Mouse (Mus musculus) MEL (cell line): Measurements from ENCODE around the gene Syt16. TPM values are rescaled to one million over a fixed set of nuclear protein-coding genes. Genes with fewer than 3 reads are reported as not detected.

ENCODE experiments used
- DNase-seq: peaks from one replicate; pipeline ENCODE4 v3.0.0; 2011; ENCODE audit warnings: low read depth, low spot score
- H3K27ac ChIP-seq: 2 replicates; pipeline ENCODE4 v1.5.1; 2012; ENCODE audit warnings: low read depth, mild to moderate bottlenecking, control low read depth, low read length, moderate library complexity; ENCODE audit not compliant: control insufficient read depth
- H3K27me3 ChIP-seq, 2 experiments: fragments of 150-350 bp in 1 of 2; sonication (generic) in 1 of 2; 2 replicates each; pipeline ENCODE4 v1.6.1; 2012; ENCODE audit warnings: low read length in 2 of 2, mild to moderate bottlenecking in 2 of 2, improper control_type of control experiment in 1 of 2, moderate library complexity in 1 of 2; ENCODE audit not compliant: insufficient read depth in 2 of 2, control insufficient read depth in 1 of 2
- H3K36me3 ChIP-seq, 2 experiments: 2 replicates each; pipeline ENCODE4 v1.6.1; 2012 to 2014; ENCODE audit warnings: low read length in 2 of 2, improper control_type of control experiment in 1 of 2, inconsistent platforms in 1 of 2, mild to moderate bottlenecking in 1 of 2; ENCODE audit not compliant: insufficient read depth in 2 of 2, control insufficient read depth in 1 of 2
- H3K4me1 ChIP-seq, 2 experiments: fragments of 150-350 bp in 1 of 2; sonication (generic) in 1 of 2; 2 replicates each; pipeline ENCODE4 v1.6.1; 2012; ENCODE audit warnings: low read length in 2 of 2, improper control_type of control experiment in 1 of 2, mild to moderate bottlenecking in 1 of 2; ENCODE audit not compliant: insufficient read depth in 2 of 2, control insufficient read depth in 1 of 2
- H3K4me3 ChIP-seq, 2 experiments: fragments of 150-350 bp in 1 of 2; sonication (generic) in 1 of 2; 2 replicates each; pipeline ENCODE4 v1.5.1; 2012; ENCODE audit warnings: low read depth in 2 of 2, low read length in 2 of 2, mild to moderate bottlenecking in 2 of 2, moderate library complexity in 2 of 2, control low read depth in 1 of 2, improper control_type of control experiment in 1 of 2; ENCODE audit not compliant: control insufficient read depth in 1 of 2, insufficient read depth in 1 of 2
- H3K79me2 ChIP-seq: 2 replicates; pipeline ENCODE4 v1.6.1; 2012; ENCODE audit warnings: mild to moderate bottlenecking, low read length, moderate library complexity; ENCODE audit not compliant: control insufficient read depth, poor library complexity, insufficient read depth
- H3K9ac ChIP-seq: 2 replicates; pipeline ENCODE4 v1.6.1; 2012; ENCODE audit warnings: low read depth, mild to moderate bottlenecking, control low read depth, low read length, moderate library complexity; ENCODE audit not compliant: control insufficient read depth, poor library complexity, severe bottlenecking
- H3K9me3 ChIP-seq: fragments of 150-350 bp; sonication (generic); replicated peaks from 2 replicates; pipeline ENCODE4 v1.6.1; 2012; ENCODE audit warnings: mild to moderate bottlenecking, low read length, improper control_type of control experiment, moderate library complexity; ENCODE audit not compliant: insufficient read depth
- CHD1 ChIP-seq: IDR thresholded peaks from 2 replicates; pipeline ENCODE4 v1.6.1; 2012; ENCODE audit warnings: low read depth, mild to moderate bottlenecking, inconsistent platforms, low read length, improper control_type of control experiment
- CHD2 ChIP-seq: IDR thresholded peaks from 2 replicates; pipeline ENCODE4 v1.6.1; 2011; ENCODE audit warnings: low read length, improper control_type of control experiment
- CTCF ChIP-seq, 3 experiments: IDR thresholded peaks in 2 of 3; conservative IDR thresholded peaks in 1 of 3; 2 replicates each; pipeline ENCODE4 v1.5.1; 2011 to 2012; ENCODE audit warnings: low read length in 3 of 3, low read depth in 2 of 3, mild to moderate bottlenecking in 2 of 3, improper control_type of control experiment in 1 of 3, inconsistent platforms in 1 of 3, mixed read lengths in 1 of 3, moderate library complexity in 1 of 3; ENCODE audit not compliant: control insufficient read depth in 1 of 3, insufficient read depth in 1 of 3, poor library complexity in 1 of 3, severe bottlenecking in 1 of 3
- ETS1 ChIP-seq: IDR thresholded peaks from 2 replicates; pipeline ENCODE4 v1.6.1; 2012; ENCODE audit warnings: low read depth, mild to moderate bottlenecking, inconsistent platforms, low read length, improper control_type of control experiment, moderate library complexity
- GABPA ChIP-seq: IDR thresholded peaks from 2 replicates; pipeline ENCODE4 v1.6.1; 2012; ENCODE audit warnings: low read depth, mild to moderate bottlenecking, inconsistent platforms, low read length, improper control_type of control experiment, moderate library complexity
- GATA1 ChIP-seq: IDR thresholded peaks from 2 replicates; pipeline ENCODE4 v1.6.1; 2011; ENCODE audit warnings: low read depth, low read length, improper control_type of control experiment
- MAFK ChIP-seq: IDR thresholded peaks from 2 replicates; pipeline ENCODE4 v1.6.1; 2011; ENCODE audit warnings: low read depth, mild to moderate bottlenecking, low read length, improper control_type of control experiment, borderline replicate concordance
- MAX ChIP-seq: IDR thresholded peaks from 2 replicates; pipeline ENCODE4 v1.6.1; 2011; ENCODE audit warnings: low read length, improper control_type of control experiment
- MEF2A ChIP-seq: IDR thresholded peaks from 2 replicates; pipeline ENCODE4 v1.6.1; 2014; ENCODE audit warnings: low read depth, mild to moderate bottlenecking, inconsistent platforms, low read length, improper control_type of control experiment; ENCODE audit not compliant: poor library complexity, insufficient replicate concordance, severe bottlenecking; ENCODE audit errors: extremely low read depth
- MYB ChIP-seq: IDR thresholded peaks from 2 replicates; pipeline ENCODE4 v1.6.1; 2011; ENCODE audit warnings: mild to moderate bottlenecking, low read depth, low read length, improper control_type of control experiment
- MYC ChIP-seq: IDR thresholded peaks from 2 replicates; pipeline ENCODE4 v1.6.1; 2011; ENCODE audit warnings: low read depth, mild to moderate bottlenecking, low read length, improper control_type of control experiment, moderate library complexity
- NRF1 ChIP-seq: IDR thresholded peaks from 2 replicates; pipeline ENCODE4 v1.6.1; 2014; ENCODE audit warnings: low read depth, mild to moderate bottlenecking, inconsistent platforms, low read length, improper control_type of control experiment, moderate library complexity; ENCODE audit not compliant: poor library complexity, insufficient read depth, severe bottlenecking
- POLR2A ChIP-seq, 2 experiments: IDR thresholded peaks; 2 replicates each; pipeline ENCODE4 v1.6.1; 2011 to 2012; ENCODE audit warnings: low read length in 2 of 2, mild to moderate bottlenecking in 2 of 2, control low read depth in 1 of 2, improper control_type of control experiment in 1 of 2, low read depth in 1 of 2, moderate library complexity in 1 of 2; ENCODE audit not compliant: control insufficient read depth in 1 of 2, insufficient read depth in 1 of 2, poor library complexity in 1 of 2
- POLR2AphosphoS2 ChIP-seq: IDR thresholded peaks from 2 replicates; pipeline ENCODE4 v1.6.1; 2011; ENCODE audit warnings: low read length, improper control_type of control experiment
- RCOR1 ChIP-seq: IDR thresholded peaks from 2 replicates; pipeline ENCODE4 v1.6.1; 2012; ENCODE audit warnings: low read depth, mild to moderate bottlenecking, inconsistent platforms, low read length, improper control_type of control experiment
- SIN3A ChIP-seq: IDR thresholded peaks from 2 replicates; pipeline ENCODE4 v1.6.1; 2012; ENCODE audit warnings: low read length, improper control_type of control experiment, inconsistent platforms
- SMC3 ChIP-seq: IDR thresholded peaks from 2 replicates; pipeline ENCODE4 v1.6.1; 2011; ENCODE audit warnings: low read depth, low read length, improper control_type of control experiment
- TAL1 ChIP-seq: IDR thresholded peaks from 2 replicates; pipeline ENCODE4 v1.6.1; 2012; ENCODE audit warnings: mild to moderate bottlenecking, inconsistent platforms, low read length, moderate library complexity, mixed read lengths
- TBP ChIP-seq: IDR thresholded peaks from 2 replicates; pipeline ENCODE4 v1.8.0; 2011; ENCODE audit warnings: low read depth, low read length, improper control_type of control experiment
- TCF12 ChIP-seq: IDR thresholded peaks from 2 replicates; pipeline ENCODE4 v1.6.1; 2014; ENCODE audit warnings: low read depth, mild to moderate bottlenecking, inconsistent platforms, low read length, improper control_type of control experiment, moderate library complexity
- UBTF ChIP-seq: IDR thresholded peaks from 2 replicates; pipeline ENCODE4 v1.6.1; 2012; ENCODE audit warnings: low read depth, mild to moderate bottlenecking, inconsistent platforms, low read length, improper control_type of control experiment, moderate library complexity, borderline replicate concordance; ENCODE audit not compliant: insufficient read depth
- USF2 ChIP-seq, 2 experiments: IDR thresholded peaks; 2 replicates each; pipeline ENCODE4 v1.6.1; 2011 to 2012; ENCODE audit warnings: improper control_type of control experiment in 2 of 2, low read length in 2 of 2, borderline replicate concordance in 1 of 2, inconsistent platforms in 1 of 2, low read depth in 1 of 2, mild to moderate bottlenecking in 1 of 2; ENCODE audit not compliant: insufficient read depth in 1 of 2
- ZMIZ1 ChIP-seq: IDR thresholded peaks from 2 replicates; pipeline ENCODE4 v1.6.1; 2012; ENCODE audit warnings: low read depth, mild to moderate bottlenecking, inconsistent platforms, low read length, improper control_type of control experiment, moderate library complexity
- ZNF384 ChIP-seq: IDR thresholded peaks from 2 replicates; pipeline ENCODE4 v1.6.1; 2012; ENCODE audit warnings: low read depth, mild to moderate bottlenecking, inconsistent platforms, low read length, improper control_type of control experiment
- polyA plus RNA-seq, 2 experiments: library from polyadenylated mRNA; stranded (reverse) in 1 of 2; unstranded in 1 of 2; fragments of >175 nt in 1 of 2; fragments of >200 nt in 1 of 2; gene quantifications; 2 replicates each; pipeline versions ENCODE4 v1.2.1 to v1.2.4; 2012; ENCODE audit warnings: low replicate concordance in 2 of 2, low read depth in 1 of 2; ENCODE audit not compliant: insufficient read length in 2 of 2, insufficient read depth in 1 of 2, missing spikeins in 1 of 2
- total RNA-seq: library from RNA; depleted of rRNA; stranded (reverse); fragments of 300-350 nt; gene quantifications from 2 replicates; pipeline ENCODE4 v1.2.3, GENCODE M21; 2012

Syt16 gene
- total and polyA plus RNA-seq, 3 experiments: 0.07 TPM; not detected in 2

DNA sequence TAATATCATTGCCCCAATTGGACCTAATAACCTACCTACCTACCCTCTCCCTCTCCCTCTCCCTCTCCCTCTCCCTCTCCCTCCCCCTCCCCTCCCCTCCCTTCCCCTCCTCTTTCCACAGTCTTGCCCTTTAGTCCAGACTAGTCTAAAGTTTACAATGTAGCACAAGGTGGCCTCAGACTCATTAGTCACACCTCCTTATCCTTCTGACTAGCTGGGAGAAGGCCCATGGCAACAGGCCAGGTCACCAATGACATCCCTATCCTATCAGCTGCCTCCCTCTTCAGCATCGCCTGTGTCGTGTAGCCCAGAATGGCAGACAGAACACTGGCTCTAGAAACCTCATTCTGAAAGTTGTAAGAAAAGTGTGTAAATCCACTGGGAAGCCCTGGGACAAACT is 58.7 kb downstream of the Syt16 start:
- Histone ChIP-seq H3K9ac (no peak overlapping the region), H3K4me3 (no peak overlapping the region), H3K27me3 (no peaks in the 10 kb centered on the region), H3K9me3 (no peaks in the 10 kb centered on the region), H3K4me1 (no peaks in the 10 kb centered on the region), H3K36me3 (no peaks in the 10 kb centered on the region), H3K79me2 (no peaks in the 10 kb centered on the region), H3K27ac (no peak overlapping the region)
- TF ChIP-seq ZMIZ1 (no peak), MAX (no peak), POLR2AphosphoS2 (no peak), TCF12 (no peak), MAFK (no peak), ZNF384 (no peak), GATA1 (no peak), UBTF (no peak), POLR2A (IDR thresholded peaks at IDR 0.05; ENCODE audit: control insufficient read depth in 1 of 2, insufficient read depth in 1 of 2, low read depth in 1 of 2, low read length in 2 of 2, poor library complexity in 1 of 2) (no peak), MYC (no peak), NRF1 (no peak), TAL1 (no peak), MEF2A (no peak), ETS1 (no peak), TBP (no peak), CHD1 (no peak), SIN3A (no peak), CHD2 (no peak), SMC3 (no peak), GABPA (no peak)
- no peak for DNase-seq

DNA sequence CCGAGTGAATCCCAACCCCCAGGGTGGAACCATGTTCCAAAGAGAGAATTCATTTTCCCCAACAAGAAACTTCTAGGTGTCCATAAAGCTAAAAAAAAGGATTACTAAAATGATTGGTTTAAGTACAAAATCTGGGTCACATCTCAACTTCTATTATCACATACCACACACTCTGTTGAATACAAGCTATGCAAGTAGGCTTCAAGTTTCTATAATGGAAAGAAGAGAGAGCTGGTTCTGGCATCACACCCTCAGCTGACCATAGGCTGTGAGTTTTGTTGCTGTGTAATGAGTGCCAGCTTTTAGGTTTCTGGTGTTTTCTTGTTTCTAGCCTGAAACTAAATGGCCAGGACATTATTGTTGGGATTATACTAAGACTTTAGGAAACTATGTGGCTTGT is 65.1 kb downstream of the Syt16 start:
- Histone ChIP-seq H3K27me3 (no peaks in the 10 kb centered on the region), H3K4me1 (no peaks in the 10 kb centered on the region), H3K9me3 (no peaks in the 10 kb centered on the region), H3K4me3 (no peak overlapping the region), H3K36me3 (no peaks in the 10 kb centered on the region), H3K27ac (no peak overlapping the region), H3K79me2 (no peaks in the 10 kb centered on the region), H3K9ac (no peak overlapping the region)
- DNase-seq: no peak
- TF ChIP-seq POLR2AphosphoS2 (no peak), UBTF (no peak), RCOR1 (no peak), CTCF (IDR thresholded peaks at IDR 0.05 in 2 of 3, conservative IDR thresholded peaks at IDR 0.05 in 1 of 3; ENCODE audit: control insufficient read depth in 1 of 3, insufficient read depth in 1 of 3, low read depth in 2 of 3, low read length in 3 of 3, poor library complexity in 1 of 3, severe bottlenecking in 1 of 3) (no peak), MAX (no peak), MEF2A (no peak), USF2 (IDR thresholded peaks at IDR 0.05; ENCODE audit: borderline replicate concordance in 1 of 2, insufficient read depth in 1 of 2, low read depth in 1 of 2, low read length in 2 of 2) (no peak), GABPA (no peak), NRF1 (no peak), TAL1 (no peak), SMC3 (no peak), MYB (no peak), MYC (no peak)
